Mouse (Mus musculus): Measurements from ENCODE around the gene Lrrc58.

DNA sequence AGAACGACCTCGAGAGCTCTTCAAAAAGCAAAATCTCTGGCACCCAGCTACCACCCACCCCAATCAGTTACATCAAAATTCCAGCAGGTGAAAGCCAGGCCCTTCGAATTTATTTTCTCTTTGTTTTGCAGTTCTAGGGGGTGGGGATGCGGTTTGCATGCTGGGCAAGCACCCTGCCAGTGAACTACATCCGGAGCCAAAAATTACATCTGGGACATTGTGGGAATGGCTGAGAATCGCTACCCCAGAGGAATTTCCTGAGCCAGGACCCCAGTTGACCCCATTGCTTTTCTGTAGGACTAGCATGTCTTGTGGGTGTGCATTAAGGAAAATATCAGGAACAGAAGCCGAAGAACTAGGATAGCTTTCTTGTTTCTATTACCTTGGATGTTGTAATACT lies 37.1 kb upstream of the Lrrc58 start:
- TF ChIP-seq CTCF (IDR thresholded peaks at IDR 0.05; ENCODE audit: borderline replicate concordance, extremely low read depth, insufficient read depth, insufficient read length) (no peak), POLR2A (IDR thresholded peaks at IDR 0.05; ENCODE audit: borderline replicate concordance, extremely low read depth, insufficient read depth, insufficient read length, poor library complexity, severe bottlenecking) (no peak)

All from brain, embryonic 14.5 days (tissue).